Mouse (Mus musculus) liver, adult (tissue): ENCODE measurements around the gene Acot1.
"Not testable (repeated sequence)": the region's sequence is repeated elsewhere in the genome, so short reads cannot be mapped to it uniquely, and the experiment has no call there.

Experiments
- GATA4 ChIP-seq: IDR thresholded peaks from 2 replicates; pipeline ENCODE4 v1.6.1; 2014; ENCODE audit warnings: mild to moderate bottlenecking, low read length; ENCODE audit not compliant: insufficient replicate concordance

Acot1 gene

DNA sequence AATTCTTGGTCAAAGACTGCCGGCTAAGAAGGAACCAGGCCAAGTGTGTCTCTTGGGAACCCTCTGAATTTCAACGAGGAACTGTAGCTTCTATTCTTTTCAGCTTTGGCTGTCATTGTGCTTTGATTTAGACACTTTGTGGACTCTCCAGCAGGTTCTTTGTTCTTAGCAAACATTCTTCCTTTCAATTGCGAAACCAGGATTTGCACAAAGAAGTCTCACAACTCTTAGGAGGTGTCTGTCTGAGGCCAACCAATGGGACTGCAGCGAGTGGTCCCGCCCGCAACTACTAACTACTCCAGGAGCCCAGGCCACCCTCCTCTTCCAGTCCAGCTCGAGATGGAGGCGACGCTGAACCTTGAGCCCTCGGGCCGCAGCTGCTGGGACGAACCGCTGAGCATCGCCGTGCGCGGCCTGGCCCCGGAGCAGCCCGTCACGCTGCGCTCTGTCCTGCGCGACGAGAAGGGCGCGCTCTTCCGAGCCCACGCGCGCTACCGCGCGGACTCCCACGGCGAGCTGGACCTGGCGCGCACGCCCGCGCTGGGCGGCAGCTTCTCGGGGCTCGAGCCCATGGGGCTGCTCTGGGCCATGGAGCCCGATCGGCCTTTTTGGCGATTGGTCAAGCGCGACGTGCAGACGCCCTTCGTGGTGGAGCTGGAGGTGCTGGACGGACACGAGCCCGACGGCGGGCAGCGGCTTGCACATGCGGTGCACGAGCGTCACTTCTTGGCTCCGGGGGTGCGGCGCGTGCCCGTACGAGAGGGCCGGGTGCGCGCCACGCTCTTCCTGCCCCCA, at the start of gene Acot1:
Gene Acot1 (plus strand): TSS at position 320 of the 795 bp plus-strand sequence.
- not testable (repeated sequence) for TF ChIP-seq GATA4

DNA sequence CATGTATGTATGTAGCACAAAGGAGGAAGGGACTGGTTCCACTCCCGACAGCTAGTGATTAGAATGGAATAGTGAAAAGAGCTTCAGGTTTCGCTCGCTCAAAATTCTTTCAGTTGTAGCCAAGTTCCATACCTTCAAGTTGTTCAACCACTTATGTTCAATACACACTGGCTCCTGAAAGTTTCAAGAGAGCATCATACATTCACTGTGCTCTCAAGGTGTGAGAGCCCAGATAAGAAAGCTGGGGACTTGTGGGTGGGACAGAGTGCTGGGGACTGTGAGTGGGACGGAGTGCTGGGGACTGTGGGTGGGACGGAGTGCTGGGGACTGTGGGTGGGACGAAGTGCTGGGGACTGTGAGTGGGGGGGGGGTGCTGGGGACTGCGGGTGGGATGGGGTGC, 44.1 kb upstream of the Acot1 start:
- TF ChIP-seq GATA4: no peak

DNA sequence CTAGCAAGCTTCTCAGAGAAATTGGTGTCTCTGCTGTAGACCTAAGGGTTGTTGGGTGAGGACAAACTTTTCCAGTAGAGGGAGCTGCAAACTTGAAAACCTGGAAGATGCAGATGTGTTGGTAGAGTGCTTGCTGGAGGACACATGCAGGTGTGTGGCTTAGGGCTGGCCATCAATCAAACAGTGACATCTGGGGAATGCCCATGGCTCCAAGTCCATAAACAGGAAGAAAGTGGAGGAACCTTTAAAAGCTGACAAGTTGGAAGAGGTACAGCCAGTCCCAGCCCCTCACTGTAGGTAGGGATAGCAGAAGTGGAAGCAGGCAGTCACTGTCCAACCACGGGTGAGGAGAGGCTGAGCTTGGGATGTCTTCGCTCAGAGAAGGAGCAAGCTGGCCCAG, 37.2 kb upstream of the Acot1 start:
- TF ChIP-seq GATA4: no peak

DNA sequence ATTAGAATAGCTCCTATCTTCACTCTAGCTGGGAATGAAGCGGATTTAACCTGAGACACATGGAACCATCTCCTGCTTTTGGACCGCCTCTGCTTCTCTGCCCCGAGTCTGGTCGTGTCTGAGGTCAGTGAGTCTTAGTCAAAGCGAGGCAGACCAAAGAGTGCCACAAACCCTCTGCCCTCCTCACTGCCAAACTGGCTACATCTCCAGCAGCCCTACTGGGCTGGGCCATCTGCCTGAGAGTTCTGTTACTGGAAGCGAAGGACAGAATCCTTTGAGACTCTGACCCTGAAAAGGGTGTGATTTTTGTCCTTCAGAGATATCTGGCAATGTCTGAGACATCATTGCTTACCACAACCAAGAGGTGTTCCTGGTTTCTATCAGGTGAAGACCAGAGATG, 30.4 kb upstream of the Acot1 start:
- no peak for TF ChIP-seq GATA4

DNA sequence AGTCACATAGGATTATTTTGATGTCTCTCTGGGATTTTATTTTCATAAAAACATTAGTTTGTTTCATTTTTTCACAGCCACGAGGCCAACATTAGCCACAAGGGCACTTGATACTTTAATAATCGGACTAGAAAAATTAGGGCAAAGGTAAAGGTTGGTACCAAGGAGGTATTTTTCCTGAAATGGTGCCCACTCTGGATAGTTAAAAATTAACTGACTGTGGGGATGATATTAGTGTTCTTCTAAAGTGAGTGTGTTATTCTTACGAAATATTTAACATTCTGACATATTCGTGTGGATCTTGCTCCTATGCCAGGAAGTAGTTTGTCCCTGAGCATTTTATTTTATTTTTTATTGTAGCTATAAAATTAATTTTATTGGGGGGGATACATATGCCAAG, 27.7 kb upstream of the Acot1 start:
- no peak for TF ChIP-seq GATA4

DNA sequence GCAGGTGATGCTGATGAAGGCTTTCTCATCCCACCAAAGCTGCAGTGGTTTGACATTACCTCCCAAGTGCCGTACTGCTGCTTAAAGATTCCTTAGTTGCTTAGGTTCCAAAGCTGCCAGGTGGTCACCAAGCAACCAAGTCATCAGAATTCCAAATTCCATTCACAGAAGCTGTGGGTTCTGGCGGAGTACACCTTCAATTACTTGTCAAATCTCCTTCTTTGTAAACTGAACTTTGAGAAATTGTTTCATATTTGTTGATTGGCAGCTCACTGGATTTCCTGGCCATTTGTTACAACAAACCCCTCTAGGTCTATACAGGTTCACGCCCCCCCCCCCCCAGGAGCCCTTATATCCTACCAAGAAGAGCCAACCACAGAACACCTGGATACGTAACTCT, 24.5 kb upstream of the Acot1 start, which contains the start of gene Heatr4:
Gene Heatr4 (minus strand): TSS at position 101 of the 400 bp plus-strand sequence.
- TF ChIP-seq GATA4: no peak

DNA sequence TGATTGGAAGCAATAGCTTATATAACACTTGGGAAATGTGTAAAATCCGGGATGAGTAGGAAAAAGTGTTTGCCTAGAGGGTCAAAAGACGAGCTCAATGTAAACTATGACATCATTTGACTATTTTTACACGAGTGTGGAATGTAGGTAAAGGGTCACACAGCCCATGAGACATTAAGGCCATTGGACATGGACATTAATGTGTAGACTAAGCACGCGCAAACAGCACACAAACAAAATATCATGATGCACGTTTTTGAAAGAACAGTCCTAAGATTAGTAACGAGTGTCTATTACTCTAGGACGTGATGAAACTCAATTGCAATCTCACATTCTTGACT, 22.1 kb upstream of the Acot1 start:
- no peak for TF ChIP-seq GATA4

DNA sequence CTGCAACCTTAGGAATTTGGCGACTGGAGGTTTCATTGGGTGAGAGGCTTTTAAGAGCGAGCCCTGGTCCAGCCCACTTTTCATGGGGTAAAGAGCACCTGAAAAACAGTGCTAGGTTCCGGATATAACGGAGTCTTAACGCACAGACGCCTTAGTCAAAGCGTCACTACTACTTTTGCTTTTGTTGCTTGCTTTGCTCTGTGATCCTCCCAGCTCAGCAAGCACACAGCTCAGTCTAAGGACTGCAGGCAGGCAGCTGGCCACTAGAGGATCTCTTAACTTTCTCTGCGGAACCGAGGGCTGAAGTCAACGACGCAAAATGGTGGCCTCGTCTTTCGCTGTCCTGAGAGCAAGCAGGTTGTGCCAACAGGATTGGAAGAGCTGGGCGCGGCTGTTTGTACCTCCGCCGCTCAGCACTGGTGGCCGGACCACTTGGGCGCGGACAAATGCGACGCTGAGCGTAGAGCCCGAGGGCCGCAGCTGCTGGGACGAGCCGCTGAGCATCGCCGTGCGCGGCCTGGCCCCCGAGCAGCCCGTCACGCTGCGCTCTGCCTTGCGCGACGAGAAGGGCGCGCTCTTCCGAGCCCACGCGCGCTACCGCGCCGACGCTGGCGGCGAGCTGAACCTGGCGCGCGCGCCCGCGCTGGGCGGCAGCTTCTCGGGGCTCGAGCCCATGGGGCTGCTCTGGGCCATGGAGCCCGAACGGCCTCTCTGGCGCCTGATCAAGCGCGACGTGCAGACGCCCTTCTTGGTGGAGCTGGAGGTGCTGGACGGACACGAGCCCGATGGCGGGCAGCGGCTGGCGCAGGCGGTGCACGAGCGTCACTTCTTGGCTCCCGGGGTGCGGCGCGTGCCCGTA, 21.5 kb upstream of the Acot1 start, which contains the start of gene Acot2:
Gene Acot2 (plus strand): TSS at position 279 of the 859 bp plus-strand sequence.
- no peak for TF ChIP-seq GATA4

DNA sequence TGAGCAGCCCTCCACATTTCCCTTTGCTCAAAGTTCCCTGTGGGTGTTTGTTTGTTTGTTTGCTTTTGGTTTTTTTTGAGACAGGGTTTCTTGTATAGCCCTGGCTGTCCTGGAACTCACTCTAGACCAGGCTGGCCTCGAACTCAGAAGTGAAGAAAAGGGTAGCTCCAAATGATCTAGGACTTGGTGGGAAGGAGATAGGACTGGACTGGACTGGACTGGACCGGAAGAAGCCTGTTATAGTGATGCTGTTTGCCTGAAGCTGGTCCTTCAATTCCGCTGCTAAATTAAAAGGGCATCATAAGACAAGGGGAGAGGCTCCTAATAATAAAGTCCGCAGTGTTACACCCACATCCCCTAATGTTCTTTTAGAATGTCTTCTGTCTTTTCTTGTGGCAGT, 20.8 kb upstream of the Acot1 start:
- TF ChIP-seq GATA4: no peak

DNA sequence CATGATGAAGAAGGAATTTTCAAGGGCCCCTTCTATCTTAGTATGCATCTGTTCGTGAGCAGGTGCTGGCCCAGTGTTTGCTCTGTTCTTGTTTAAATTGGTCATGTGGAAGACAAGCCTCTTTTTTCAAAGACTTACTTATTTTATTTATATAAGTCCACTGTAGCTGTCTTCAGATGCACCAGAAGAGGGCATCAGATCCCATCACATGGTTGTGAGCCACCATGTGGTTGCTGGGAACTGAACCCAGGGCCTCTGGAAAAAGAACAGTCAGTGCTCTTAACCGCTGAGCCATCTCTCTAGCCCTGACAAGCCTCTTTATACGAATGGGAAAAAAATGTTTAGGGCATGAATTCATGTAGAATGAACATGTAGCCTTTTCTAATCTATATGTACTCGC, 19.9 kb upstream of the Acot1 start:
- TF ChIP-seq GATA4: no peak

DNA sequence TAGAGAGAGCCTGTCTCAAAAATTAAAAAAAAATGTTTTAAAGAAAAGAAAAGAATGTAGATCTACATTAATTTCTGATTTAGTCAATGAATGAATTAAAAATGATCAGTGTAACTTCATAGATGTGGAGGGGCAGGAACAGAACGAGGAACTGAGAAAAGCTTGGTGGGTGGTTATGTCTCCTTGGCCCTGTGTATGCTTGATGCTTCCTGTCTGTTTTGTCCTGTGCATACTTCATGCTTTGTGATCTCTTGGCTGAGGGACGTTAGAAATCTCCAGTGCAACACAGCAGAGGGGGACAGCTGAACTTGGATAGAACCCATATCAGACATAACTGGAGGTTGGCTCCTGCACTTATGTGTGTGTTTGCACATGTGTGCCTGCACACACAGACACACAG, 12.1 kb upstream of the Acot1 start:
- no peak for TF ChIP-seq GATA4

DNA sequence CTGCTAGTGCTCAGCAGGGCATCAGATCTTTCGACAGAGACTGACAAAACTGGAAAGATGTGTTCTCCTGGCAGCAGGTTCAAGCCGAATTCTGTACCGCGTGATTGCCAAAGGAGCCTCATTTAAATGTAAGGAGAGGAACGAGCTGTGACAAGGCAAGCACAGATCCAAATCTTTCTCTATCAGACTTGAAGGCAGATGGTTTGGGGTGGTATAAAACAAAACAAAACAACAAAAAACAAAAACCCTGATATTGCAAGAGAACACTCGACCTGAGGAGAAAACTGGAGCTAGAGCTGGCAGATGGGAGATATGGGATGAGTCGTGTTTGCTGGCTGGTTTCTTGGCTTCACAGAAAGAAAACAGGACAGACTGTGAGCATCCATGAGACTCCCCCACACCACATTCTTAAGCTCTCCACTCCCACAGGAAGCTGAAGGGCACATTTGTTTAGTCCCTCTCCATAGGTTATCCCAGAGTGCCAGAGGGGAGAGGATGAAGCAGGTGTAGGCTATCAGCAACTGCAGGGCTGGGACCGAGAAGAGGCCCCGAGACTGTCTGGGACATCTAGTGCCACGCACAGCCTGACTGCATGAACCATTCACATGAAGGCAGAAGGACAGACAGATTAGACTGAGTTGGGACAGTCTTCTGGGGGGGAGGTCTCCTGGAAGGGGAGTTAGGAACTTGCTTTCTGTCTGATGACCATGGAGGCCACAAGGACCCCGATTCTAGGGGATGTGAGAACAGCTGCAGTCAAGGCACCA, 10.8 kb upstream of the Acot1 start:
- TF ChIP-seq GATA4: no peak

DNA sequence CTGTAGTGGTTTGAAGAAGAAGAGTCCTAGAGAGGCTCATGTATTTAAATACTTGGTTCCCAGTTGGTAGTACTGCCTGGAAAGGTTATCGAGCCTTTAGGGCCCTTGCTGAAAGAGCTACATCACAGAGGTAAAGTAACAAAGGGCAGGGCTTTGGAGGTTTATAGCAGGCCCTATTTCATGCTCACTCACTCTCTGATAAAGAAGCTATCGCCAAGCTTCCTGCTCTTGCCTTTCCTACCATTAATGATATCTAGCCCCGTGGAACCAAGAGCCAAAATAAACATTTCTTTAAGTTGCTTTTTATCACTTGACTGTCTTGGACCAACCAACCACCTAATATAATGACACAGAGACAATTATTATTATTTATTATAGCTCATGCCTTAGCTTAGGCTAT, 8.9 kb upstream of the Acot1 start:
- TF ChIP-seq GATA4: no peak

DNA sequence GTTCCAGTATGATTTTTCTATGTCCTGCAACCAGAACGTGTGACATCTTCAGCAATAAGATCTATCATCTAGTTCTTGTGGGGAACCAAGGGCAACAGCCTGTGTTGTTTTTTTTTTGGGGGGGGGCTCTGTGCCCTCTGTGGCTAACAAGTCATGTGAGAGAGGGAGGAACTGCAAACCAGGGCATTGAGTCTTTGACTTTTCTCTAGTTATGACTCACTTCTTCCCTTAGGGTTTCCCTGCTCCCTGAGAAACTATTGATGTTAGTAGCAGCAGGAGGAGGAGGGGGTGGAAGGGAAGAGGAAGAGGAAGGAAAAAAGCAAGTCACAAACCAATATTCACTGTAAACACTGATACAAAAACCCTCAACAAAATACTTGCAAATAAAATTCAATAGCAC, 5.4 kb upstream of the Acot1 start:
- TF ChIP-seq GATA4: no peak

DNA sequence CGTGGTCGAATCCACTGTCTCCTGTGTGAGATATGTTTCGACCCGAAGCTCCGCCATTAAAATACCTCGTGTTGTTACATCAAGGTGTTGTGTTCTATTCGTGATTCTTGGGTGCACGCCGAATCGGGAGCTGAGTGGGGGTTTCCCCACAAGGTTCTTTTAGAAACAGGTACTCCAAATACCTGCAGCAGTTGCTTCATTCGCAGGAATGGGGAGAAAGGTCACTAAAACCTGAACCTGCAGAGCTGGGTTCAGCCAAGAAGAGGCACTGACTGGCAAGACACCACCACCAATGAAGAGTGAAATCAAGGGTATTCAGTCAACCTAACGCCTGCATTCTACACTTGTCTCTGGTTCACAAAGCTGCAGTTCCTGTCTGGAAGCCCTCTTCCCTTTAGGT, 1.0 kb upstream of the Acot1 start:
- no peak for TF ChIP-seq GATA4
